Mouse (Mus musculus): ENCODE results near the gene Agap3. TPM values are rescaled to one million over a fixed set of nuclear protein-coding genes. Genes with fewer than 3 reads are reported as not detected.

The Agap3 gene
- polyA plus RNA-seq, 1 experiment from 2014 or later, result 61.2 TPM

- H3K9me3 ChIP-seq, result no peaks in the 10 kb centered on the region
- peaks cover 2% of the 10 kb centered on the region for H3K27me3 ChIP-seq
- peak overlapping the region; percentile 42; the same call in 1 of the 2 replicates for H3K27ac ChIP-seq
- WGBS, result 61% methylated on average over 3 of the region's 3 CpGs
- no peak for ATAC-seq (ENCODE audit: low FRiP score)
- H3K4me1 ChIP-seq, result peaks cover 48% of the 10 kb centered on the region
- peak overlapping the region; percentile 99 for H3K4me2 ChIP-seq
- H3K9ac ChIP-seq, result no peak overlapping the region
- H3K4me3 ChIP-seq (replicated peaks), result no peak overlapping the region
- H3K36me3 ChIP-seq (replicated peaks), result peaks cover 16% of the 10 kb centered on the region
Measured at GRCm38 (mm10) chr5:24455076-24455475, 3.1 kb downstream of the Agap3 start.

GRCm38 (mm10) chr5:24455613-24456012, 3.6 kb downstream of the Agap3 start:
- 0 out of 2 replicates have a peak overlapping the region, but pooled peaks have one; percentile 21 for H3K9ac ChIP-seq
- WGBS, result 57% methylated on average over 7 of the region's 7 CpGs
- H3K4me1 ChIP-seq, result peaks cover 48% of the 10 kb centered on the region
- no peaks in the 10 kb centered on the region for H3K27me3 ChIP-seq
- no peak for ATAC-seq (ENCODE audit: low FRiP score)
- H3K27ac ChIP-seq, result peak overlapping the region; percentile 42; the same call in 1 of the 2 replicates
- H3K36me3 ChIP-seq (replicated peaks), result peaks cover 21% of the 10 kb centered on the region
- no peaks in the 10 kb centered on the region for H3K9me3 ChIP-seq
- H3K4me2 ChIP-seq, result peak overlapping the region; percentile 99; the same call in 1 of the 2 replicates
- H3K4me3 ChIP-seq (replicated peaks), result no peak overlapping the region

- ATAC-seq (ENCODE audit: low FRiP score), result no peak
- Histone ChIP-seq H3K4me3 (replicated peaks) (no peak overlapping the region), H3K36me3 (replicated peaks) (peaks cover under 1% of the 10 kb centered on the region; the same call in 1 of the 2 replicates), H3K4me2 (no peak overlapping the region), H3K27ac (no peak overlapping the region), H3K9me3 (no peaks in the 10 kb centered on the region), H3K9ac (no peak overlapping the region), H3K27me3 (peaks cover under 1% of the 10 kb centered on the region; the same call in 1 of the 2 replicates), H3K4me1 (peaks cover 38% of the 10 kb centered on the region)
- WGBS, result 40% methylated on average over 12 of the region's 12 CpGs
Measured at GRCm38 (mm10) chr5:24466762-24467161, 14.8 kb downstream of the Agap3 start.

- WGBS, result 16% methylated on average over 5 of the region's 5 CpGs
- H3K4me1 ChIP-seq, result peaks cover 63% of the 10 kb centered on the region
- no peak overlapping the region for H3K4me3 ChIP-seq (replicated peaks)
- ATAC-seq (ENCODE audit: low FRiP score), result peak; percentile 71; the same call in 1 of the 2 replicates
- H3K9me3 ChIP-seq, result no peaks in the 10 kb centered on the region
- no peaks in the 10 kb centered on the region; the same call in 1 of the 2 replicates for H3K36me3 ChIP-seq (replicated peaks)
- H3K27ac ChIP-seq, result no peak overlapping the region
- no peak overlapping the region for H3K4me2 ChIP-seq
- H3K9ac ChIP-seq, result no peak overlapping the region
- peaks cover 37% of the 10 kb centered on the region for H3K27me3 ChIP-seq
Measured at GRCm38 (mm10) chr5:24470600-24470999, 18.6 kb downstream of the Agap3 start.

- H3K4me3 ChIP-seq (replicated peaks), result no peak overlapping the region
- ATAC-seq (ENCODE audit: low FRiP score), result no peak
- peaks cover 46% of the 10 kb centered on the region for H3K4me1 ChIP-seq
- H3K27me3 ChIP-seq, result peaks cover 52% of the 10 kb centered on the region
- 18% methylated on average over 7 of the region's 7 CpGs for WGBS
- H3K9ac ChIP-seq, result no peak overlapping the region
- H3K4me2 ChIP-seq, result no peak overlapping the region
- no peaks in the 10 kb centered on the region for H3K9me3 ChIP-seq
- H3K36me3 ChIP-seq (replicated peaks), result peaks cover 15% of the 10 kb centered on the region
- no peak overlapping the region for H3K27ac ChIP-seq
Measured at GRCm38 (mm10) chr5:24472884-24473619, 21.1 kb downstream of the Agap3 start.

GRCm38 (mm10) chr5:24474025-24474722, 22.2 kb downstream of the Agap3 start:
- no peak overlapping the region for H3K27ac ChIP-seq
- H3K4me2 ChIP-seq, result peak overlapping the region; percentile 63
- peak overlapping the region; percentile 51 for H3K9ac ChIP-seq
- H3K4me3 ChIP-seq (replicated peaks), result peak overlapping the region; percentile 43
- no peaks in the 10 kb centered on the region for H3K9me3 ChIP-seq
- WGBS, result 2% methylated on average over 58 of the region's 77 CpGs
- H3K27me3 ChIP-seq, result peaks cover 53% of the 10 kb centered on the region
- H3K4me1 ChIP-seq, result peaks cover 40% of the 10 kb centered on the region
- H3K36me3 ChIP-seq (replicated peaks), result peaks cover 26% of the 10 kb centered on the region
- peak; percentile 50 for ATAC-seq (ENCODE audit: low FRiP score)

- Histone ChIP-seq H3K4me2 (peak overlapping the region; percentile 63), H3K9me3 (no peaks in the 10 kb centered on the region), H3K4me1 (peaks cover 39% of the 10 kb centered on the region), H3K4me3 (replicated peaks) (peak overlapping the region; percentile 43), H3K9ac (peak overlapping the region; percentile 51), H3K36me3 (replicated peaks) (peaks cover 32% of the 10 kb centered on the region), H3K27me3 (peaks cover 53% of the 10 kb centered on the region), H3K27ac (no peak overlapping the region)
- whole genome bisulfite sequencing, result 3% methylated on average over 67 of the region's 67 CpGs
- ATAC-seq (ENCODE audit: low FRiP score), result peak; percentile 16; the same call in 1 of the 2 replicates
Measured at GRCm38 (mm10) chr5:24474723-24475261, 22.8 kb downstream of the Agap3 start.

- no peak for ATAC-seq (ENCODE audit: low FRiP score)
- Histone ChIP-seq H3K4me3 (replicated peaks) (no peak overlapping the region), H3K27me3 (peaks cover 53% of the 10 kb centered on the region), H3K9me3 (no peaks in the 10 kb centered on the region), H3K36me3 (replicated peaks) (peaks cover 41% of the 10 kb centered on the region), H3K27ac (no peak overlapping the region), H3K4me2 (peak overlapping the region; percentile 63; the same call in 1 of the 2 replicates), H3K4me1 (peaks cover 47% of the 10 kb centered on the region), H3K9ac (no peak overlapping the region)
- WGBS, result 78% methylated on average over 6 of the region's 6 CpGs
Measured at GRCm38 (mm10) chr5:24475476-24476241, 23.7 kb downstream of the Agap3 start.

GRCm38 (mm10) chr5:24477909-24478308, 25.9 kb downstream of the Agap3 start:
- no peak for ATAC-seq (ENCODE audit: low FRiP score)
- Histone ChIP-seq H3K4me1 (peaks cover 58% of the 10 kb centered on the region), H3K4me3 (replicated peaks) (no peak overlapping the region), H3K9ac (no peak overlapping the region), H3K27me3 (peaks cover 51% of the 10 kb centered on the region), H3K4me2 (no peak overlapping the region), H3K27ac (no peak overlapping the region), H3K36me3 (replicated peaks) (peaks cover 55% of the 10 kb centered on the region), H3K9me3 (no peaks in the 10 kb centered on the region)
- WGBS, result 93% methylated on average over 9 of the region's 9 CpGs

GRCm38 (mm10) chr5:24481647-24482046, 29.7 kb downstream of the Agap3 start:
- H3K4me2 ChIP-seq, result no peak overlapping the region
- no peaks in the 10 kb centered on the region for H3K9me3 ChIP-seq
- WGBS, result 6% methylated on average over 4 of the region's 4 CpGs
- ATAC-seq (ENCODE audit: low FRiP score), result peak; percentile 53
- no peak overlapping the region for H3K4me3 ChIP-seq (replicated peaks)
- H3K4me1 ChIP-seq, result peaks cover 67% of the 10 kb centered on the region
- H3K27ac ChIP-seq, result 0 out of 2 replicates have a peak overlapping the region, but pooled peaks have one; percentile 27
- H3K36me3 ChIP-seq (replicated peaks), result peaks cover 69% of the 10 kb centered on the region
- 0 out of 2 replicates have a peak overlapping the region, but pooled peaks have one; percentile 8 for H3K9ac ChIP-seq
- peaks cover 31% of the 10 kb centered on the region for H3K27me3 ChIP-seq

- Histone ChIP-seq H3K27ac (0 out of 2 replicates have a peak overlapping the region, but pooled peaks have one; percentile 32), H3K4me3 (replicated peaks) (no peak overlapping the region), H3K27me3 (peaks cover 36% of the 10 kb centered on the region), H3K36me3 (replicated peaks) (peaks cover 70% of the 10 kb centered on the region), H3K4me2 (peak overlapping the region; percentile 21; the same call in 1 of the 2 replicates), H3K4me1 (peaks cover 67% of the 10 kb centered on the region), H3K9ac (peak overlapping the region; percentile 25; the same call in 1 of the 2 replicates), H3K9me3 (no peaks in the 10 kb centered on the region)
- WGBS, result 37% methylated on average over 41 of the region's 41 CpGs
- no peak for ATAC-seq (ENCODE audit: low FRiP score)
Measured at GRCm38 (mm10) chr5:24482247-24483079, 30.5 kb downstream of the Agap3 start.
